Mouse (Mus musculus) embryo, embryonic 11.5 days (tissue): ENCODE measurements around the gene Mob3b.
A peak's percentile ranks its signal among the peaks of the same experiment; 100 is the strongest.
"Not testable (repeated sequence)": the region's sequence is repeated elsewhere in the genome, so short reads cannot be mapped to it uniquely, and the experiment has no call there.

Experiments used
- DNase-seq: peaks from one replicate; pipeline ENCODE4 v3.0.0-alpha.2; 2012; ENCODE audit warnings: low read depth, low spot score

Gene Mob3b

DNA sequence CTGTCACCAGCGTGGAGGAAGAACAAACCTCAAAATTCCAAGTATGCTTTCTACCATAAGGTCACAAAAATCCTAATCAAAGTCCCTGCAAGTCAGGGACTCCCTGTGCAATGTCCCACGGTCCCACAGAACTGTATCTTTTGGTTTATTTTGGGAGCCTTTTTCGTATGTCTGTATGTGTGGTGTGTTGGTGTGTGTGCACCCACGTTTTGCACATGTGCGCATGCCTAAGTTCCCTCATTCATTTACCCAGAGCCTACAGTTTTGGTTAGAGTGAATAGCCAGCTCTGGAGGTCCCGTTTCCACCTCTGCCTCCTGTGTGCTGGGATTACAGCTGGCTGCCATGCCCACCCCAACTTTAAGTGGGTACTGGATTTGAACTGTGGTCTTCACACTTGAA, 189.7 kb downstream of the Mob3b start:
- no peak for DNase-seq

DNA sequence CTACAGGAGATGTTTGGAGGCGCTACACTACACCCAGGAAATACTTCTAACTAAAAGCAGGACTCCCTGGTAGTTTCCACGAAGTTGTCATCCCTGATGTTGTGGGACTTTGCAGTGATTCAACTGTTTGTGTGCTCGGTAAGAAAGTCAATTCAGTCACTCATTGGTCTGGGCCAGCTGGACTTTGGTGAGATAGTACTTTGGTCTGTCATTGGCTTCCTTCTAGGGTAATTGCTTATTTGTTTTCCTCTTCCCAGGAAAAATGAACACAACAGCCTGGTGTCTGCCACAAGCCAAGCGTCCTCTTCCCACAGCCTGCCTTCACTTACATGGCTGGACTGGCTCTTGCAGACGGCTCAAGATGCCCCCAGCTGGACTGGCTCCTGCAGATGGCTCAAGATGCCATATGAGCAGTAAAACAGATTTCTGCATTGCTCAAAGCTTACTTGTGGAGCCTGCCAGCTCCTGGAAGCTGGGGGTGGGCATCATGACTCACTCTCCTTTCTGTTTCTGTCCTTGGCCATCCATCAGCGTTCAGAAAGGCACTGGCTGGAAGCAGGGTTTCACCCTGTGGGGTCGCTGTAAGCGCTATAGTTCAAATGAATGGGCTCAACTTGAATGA, 190.8 kb downstream of the Mob3b start:
- DNase-seq: no peak

DNA sequence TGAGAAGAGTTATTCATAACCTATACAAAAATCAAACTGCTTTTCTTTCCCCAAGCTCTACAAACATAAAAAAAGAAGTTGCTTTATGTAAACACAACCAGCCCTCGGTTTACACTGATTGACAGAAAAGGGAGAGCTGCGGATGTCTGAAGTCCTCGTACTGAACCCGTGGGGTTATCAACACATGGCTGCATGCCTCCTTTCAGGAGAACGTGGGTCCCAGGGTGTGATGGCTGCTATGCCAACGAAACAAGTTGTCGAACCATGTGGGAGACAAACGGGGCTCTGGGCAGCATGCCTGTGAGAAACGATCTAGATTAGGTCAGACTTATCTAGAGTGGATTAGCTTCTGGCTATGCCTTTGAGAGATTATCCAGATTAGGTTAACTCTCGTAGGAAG, 192.4 kb downstream of the Mob3b start:
- no peak for DNase-seq

DNA sequence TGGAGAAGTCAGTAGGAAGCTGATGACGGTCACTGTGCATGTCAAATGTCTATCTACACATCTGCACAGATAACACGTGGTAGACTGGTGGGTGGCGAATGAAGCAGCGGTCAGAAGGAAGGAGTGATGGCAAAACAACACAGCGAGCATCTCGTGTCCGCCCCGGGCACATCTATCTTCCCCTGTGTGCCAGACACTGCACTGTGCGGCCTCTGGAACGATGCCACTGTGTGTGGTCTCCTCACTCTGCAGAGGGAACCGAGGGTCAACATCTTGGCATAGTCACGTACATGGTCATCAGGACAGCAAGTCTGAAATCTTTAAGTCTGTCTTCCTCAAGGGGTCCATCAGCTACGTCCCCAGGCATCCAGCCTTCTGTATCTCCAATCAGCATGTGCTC, 193.3 kb downstream of the Mob3b start:
- DNase-seq: no peak

- no peak for DNase-seq
Observed at GRCm38 (mm10) chr4:34960781-34961560, 196.3 kb downstream of the Mob3b start.

- DNase-seq: no peak
Observed at GRCm38 (mm10) chr4:34959477-34959876, 197.8 kb downstream of the Mob3b start.

DNA sequence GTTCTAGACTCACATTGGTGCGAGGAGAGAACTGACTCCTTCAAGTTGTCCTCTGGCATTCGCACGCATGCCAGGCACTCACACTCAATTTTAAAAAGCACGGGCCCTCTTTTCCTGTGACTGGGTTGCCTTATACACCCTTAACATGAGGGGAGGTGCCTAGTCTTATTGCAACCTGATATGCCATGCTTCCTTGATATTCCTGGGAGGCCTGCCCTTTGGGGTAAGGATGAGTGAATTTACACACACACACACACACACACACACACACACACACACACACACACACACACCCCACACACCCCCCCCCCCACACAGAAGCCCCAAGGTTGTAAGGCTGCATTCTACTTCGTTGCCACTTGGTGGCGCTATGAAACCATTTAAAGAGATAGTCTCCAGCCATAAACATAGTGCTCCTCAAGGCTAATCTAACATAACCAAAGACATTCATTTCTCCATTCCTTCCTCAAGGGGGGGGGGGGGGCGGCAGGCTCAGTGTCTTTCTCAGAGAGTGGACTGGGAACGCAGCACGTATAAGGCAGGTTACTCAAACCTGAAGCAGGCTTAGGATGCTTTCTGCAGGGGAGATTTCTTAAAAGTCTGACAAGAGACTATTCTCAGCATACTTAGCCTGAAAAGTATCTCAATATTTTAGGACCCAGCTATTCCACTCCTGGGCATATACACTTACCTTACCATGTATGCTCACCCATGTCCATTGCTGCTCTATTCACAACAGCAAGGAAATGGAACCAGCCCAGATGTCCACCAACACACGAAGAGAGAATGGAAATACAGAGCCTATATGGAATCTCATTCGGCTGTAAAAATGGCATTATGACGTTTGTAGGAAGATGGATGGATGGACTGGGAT, 198.9 kb downstream of the Mob3b start:
- DNase-seq: peak; percentile 39

GRCm38 (mm10) chr4:34953716-34954115, 203.6 kb downstream of the Mob3b start:
- no peak for DNase-seq

GRCm38 (mm10) chr4:34947181-34947580, 210.1 kb downstream of the Mob3b start:
- no peak for DNase-seq

GRCm38 (mm10) chr4:34941046-34941445, 216.2 kb downstream of the Mob3b start:
- DNase-seq: no peak

GRCm38 (mm10) chr4:34928386-34928785, 228.9 kb downstream of the Mob3b start:
- DNase-seq: not testable (repeated sequence)

DNA sequence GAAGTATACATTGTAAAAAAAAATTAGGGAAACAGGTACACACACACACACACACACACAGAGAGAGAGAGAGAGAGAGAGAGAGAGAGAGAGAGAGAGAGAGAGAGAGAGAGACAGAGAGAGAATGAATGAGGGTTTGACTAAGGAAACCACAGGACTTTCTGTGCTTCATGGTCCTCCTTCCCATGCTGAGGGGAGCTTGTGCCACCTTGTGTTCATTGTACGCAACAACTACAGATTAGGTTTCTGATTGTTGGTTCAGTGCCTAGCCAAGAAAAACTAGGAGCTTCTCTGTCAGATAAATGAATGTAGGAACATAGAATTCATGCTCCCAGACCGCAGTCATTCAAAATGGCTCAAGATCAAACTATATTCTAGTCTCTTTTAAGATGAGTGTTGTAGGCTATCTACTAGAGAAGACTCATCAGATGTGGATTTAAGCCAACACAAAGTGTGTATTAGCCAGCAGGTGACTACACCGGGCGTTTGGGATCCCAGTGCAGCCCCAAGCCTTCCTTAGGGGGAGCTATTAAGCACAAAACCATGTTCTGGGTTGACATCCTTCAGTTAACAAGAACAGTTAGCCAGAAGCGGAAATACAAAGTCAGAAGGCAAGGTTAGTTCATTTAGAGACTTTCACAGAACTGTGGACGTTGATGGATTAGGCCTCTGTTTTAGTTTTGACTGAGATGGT, 235.0 kb downstream of the Mob3b start:
- DNase-seq: peak; percentile 37

- no peak for DNase-seq
Observed at GRCm38 (mm10) chr4:34917400-34917799, 239.9 kb downstream of the Mob3b start.

DNA sequence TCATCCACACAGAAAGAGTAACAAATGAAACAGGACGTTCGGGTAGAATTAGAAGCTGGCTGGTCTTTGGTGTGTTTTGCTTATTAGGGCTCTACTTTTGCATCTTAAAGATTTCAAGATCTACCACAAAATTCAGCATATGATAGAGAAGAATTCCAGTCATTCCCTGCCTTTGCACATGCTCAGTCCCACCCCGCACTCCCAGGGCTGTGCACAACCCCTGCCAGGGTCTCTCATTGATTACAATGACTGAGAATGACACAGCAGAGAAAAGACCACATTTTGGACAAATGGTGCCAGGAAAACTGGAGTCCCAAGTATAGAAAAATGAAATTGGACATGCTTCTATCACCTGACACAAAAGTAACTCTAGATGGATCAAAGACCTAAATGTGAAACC, 245.1 kb downstream of the Mob3b start:
- DNase-seq: no peak

DNA sequence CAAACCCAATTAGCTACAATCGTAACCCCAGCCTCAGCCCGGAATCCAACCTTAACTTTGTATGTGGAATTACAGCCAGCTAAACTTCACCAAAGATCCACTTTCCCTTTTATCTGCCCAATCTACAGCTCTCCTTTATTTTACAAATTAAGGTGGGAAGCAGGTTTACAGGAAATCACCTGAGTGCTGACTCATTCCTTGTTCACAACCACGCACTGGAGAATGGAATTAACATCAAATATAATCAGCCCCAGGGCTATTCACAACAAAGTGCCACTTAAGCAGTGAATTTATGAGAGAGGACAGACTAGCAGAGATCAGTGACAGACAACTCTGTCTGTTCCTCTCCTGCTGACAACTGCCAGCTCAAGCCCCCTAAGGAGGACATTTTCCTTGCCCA, 245.9 kb downstream of the Mob3b start:
- DNase-seq: no peak

DNA sequence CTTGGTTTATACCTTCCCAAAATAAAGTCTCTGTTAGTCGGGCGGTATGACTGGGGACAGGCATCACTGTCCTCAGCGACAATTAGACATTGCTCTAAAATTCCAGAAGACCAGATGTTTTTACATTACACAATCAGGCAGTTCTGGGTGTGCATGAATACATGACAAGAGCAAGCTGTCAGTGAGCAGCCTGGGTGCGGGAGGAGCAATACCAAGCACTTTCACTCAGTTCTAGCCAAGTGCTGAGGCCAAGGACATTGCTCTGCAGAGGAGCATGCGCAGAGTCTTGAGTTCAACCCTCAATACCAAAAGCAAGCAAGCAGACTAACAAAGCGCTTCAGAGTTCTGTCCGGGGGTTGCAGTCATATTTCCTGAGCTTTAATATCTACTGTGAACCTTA, 249.2 kb downstream of the Mob3b start:
- DNase-seq: no peak

- no peak for DNase-seq
Observed at GRCm38 (mm10) chr4:34907026-34907425, 250.3 kb downstream of the Mob3b start.

- no peak for DNase-seq
Observed at GRCm38 (mm10) chr4:34906151-34906550, 251.1 kb downstream of the Mob3b start.

DNA sequence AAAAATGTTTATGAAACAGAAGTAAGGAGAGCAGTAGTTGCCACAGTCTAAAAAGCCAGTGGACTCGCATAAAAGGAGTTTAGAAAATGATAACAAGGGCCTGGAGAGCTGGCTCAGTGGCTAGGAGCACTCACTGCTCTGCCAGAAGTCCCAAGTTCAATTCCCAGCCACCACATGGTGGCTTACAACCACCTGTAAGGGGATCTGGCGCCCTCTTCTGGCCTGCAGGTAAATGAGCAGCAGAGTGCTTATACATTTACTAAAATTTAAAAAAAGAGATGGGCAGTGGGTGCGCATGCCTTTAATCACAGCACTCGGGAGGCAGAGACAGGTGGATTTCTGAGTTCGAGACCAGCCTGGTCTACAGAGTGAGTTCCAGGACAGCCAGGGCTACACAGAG, 251.9 kb downstream of the Mob3b start:
- no peak for DNase-seq

GRCm38 (mm10) chr4:34901582-34901981, 255.7 kb downstream of the Mob3b start:
- DNase-seq: not testable (repeated sequence)

- DNase-seq: no peak
Observed at GRCm38 (mm10) chr4:34901166-34901565, 256.1 kb downstream of the Mob3b start.

DNA sequence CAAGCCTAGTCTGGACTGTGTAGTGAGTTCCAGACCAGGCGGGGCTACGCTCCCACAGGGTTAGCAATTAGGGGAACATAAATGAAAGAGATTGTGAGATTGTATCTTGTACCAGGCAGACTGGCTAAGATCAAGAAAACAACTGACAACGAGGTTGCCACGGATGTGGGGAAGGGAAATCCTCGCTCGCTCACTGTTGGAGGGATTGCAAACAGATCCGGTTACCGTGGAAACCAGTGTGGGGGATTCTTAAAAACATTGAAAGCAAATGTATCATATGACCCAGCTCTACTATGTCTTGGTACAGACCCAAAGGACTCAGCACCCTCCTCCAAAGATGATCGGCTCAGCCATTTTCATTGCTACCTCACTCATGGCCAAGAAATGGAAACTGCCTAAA, 257.1 kb downstream of the Mob3b start:
- DNase-seq: no peak
